Mouse (Mus musculus) small intestine, adult 2 months (tissue): ENCODE data around the gene Pip5k1c. TPM values are rescaled to one million over a fixed set of nuclear protein-coding genes. Genes with fewer than 3 reads are reported as not detected.
A peak's percentile ranks its signal among the peaks of the same experiment; 100 is the strongest.

Experiments used
- H3K27ac ChIP-seq: fragments of 200-500 bp; 2 replicates; pipeline ENCODE4 v1.5.1; 2012; ENCODE audit warnings: low read depth, low read length, control low read depth, inconsistent platforms; ENCODE audit not compliant: insufficient read depth
- H3K27me3 ChIP-seq: fragments of 200-500 bp; 2 replicates; pipeline ENCODE4 v1.6.1; 2012; ENCODE audit warnings: mild to moderate bottlenecking, moderate library complexity, low read length, inconsistent platforms; ENCODE audit not compliant: control insufficient read depth, insufficient read depth
- H3K36me3 ChIP-seq: fragments of 200-500 bp; 2 replicates; pipeline ENCODE4 v1.6.1; 2012; ENCODE audit warnings: mild to moderate bottlenecking, low read length, control low read depth, inconsistent platforms; ENCODE audit not compliant: control insufficient read depth, insufficient read depth
- H3K4me1 ChIP-seq: fragments of 200-500 bp; 2 replicates; pipeline ENCODE4 v1.6.1; 2012; ENCODE audit warnings: low read length, inconsistent platforms, mixed read lengths; ENCODE audit not compliant: control insufficient read depth, insufficient read depth, insufficient read length
- H3K4me3 ChIP-seq: fragments of 200-500 bp; 2 replicates; pipeline ENCODE4 v1.5.1; 2012; ENCODE audit warnings: low read depth, mild to moderate bottlenecking, control low read depth, inconsistent platforms, low read length, moderate library complexity
- CTCF ChIP-seq: fragments of 200-500 bp; IDR thresholded peaks from 2 replicates; pipeline ENCODE4 v1.5.1; 2012; ENCODE audit warnings: low read depth, mild to moderate bottlenecking, control low read depth, inconsistent platforms, low read length, moderate library complexity, mixed read lengths; ENCODE audit not compliant: insufficient replicate concordance, insufficient read length; ENCODE audit errors: extremely low read depth
- POLR2A ChIP-seq: fragments of 200-500 bp; IDR thresholded peaks from 2 replicates; pipeline ENCODE4 v1.6.1; 2012; ENCODE audit warnings: low read depth, mild to moderate bottlenecking, control low read depth, inconsistent platforms, low read length, moderate library complexity
- WGBS: fragments of 180-500 bp; shearing (Covaris S2); methylation state at CpG from one replicate; pipeline ENCODE4 v1.1.7; 2018; 5-methylcytosine and 5-hydroxymethylcytosine counted together
- polyA plus RNA-seq: library from polyadenylated mRNA; depleted of rRNA; stranded (reverse); fragments of >200 nt; gene quantifications from 2 replicates; pipeline ENCODE4 v1.2.3, GENCODE M21; 2012

Gene Pip5k1c
- polyA plus RNA-seq, 1 experiment: 50.8 TPM

DNA sequence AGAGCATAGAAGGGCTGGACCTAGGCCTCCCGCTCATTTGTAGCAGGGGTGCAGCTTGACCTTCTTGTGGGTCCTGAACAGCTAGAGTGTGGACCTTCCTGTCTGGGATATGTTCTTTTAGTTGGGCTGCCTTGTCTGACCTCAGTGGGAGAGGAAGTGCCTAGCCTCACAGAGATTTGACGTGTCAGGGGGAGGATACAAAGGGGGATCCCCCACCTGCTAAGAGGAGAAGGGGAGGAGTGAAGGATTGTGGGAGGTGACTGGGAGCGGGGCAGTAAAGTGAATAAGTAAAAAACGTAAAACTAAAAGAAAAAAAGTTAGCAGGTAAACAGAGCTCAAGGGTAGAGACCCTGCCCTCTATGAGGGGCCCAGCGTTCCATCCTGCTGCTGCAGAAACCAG is 16.8 kb downstream of the Pip5k1c start:
- TF ChIP-seq POLR2A: no peak
- no peak for TF ChIP-seq CTCF
- Histone ChIP-seq H3K4me1 (no peaks in the 10 kb centered on the region; the same call in 1 of the 2 replicates), H3K36me3 (peaks cover 54% of the 10 kb centered on the region), H3K27ac (no peak overlapping the region), H3K4me3 (no peak overlapping the region), H3K27me3 (no peaks in the 10 kb centered on the region)
- WGBS: 78% methylated on average over 5 of the region's 5 CpGs

DNA sequence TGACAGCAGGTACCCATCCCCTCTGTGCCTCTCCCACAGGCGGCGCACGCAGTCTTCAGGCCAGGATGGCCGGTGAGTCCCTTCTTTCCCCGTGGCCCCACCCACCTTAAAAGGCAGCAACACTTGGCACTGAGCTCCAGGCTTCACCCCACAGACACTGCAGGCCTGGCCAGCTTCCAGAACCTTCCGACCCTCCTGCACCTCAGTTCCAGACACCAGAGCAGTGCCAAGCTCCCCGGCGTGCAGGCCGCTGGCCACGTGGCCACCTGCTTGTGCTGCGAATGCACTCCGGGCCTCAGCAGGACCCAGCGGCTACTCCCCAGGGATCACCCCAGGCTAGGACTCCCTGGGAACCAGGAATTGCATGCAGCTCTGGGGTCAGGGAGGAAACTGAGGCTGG is 20.8 kb downstream of the Pip5k1c start:
- H3K4me1 ChIP-seq: peaks cover 16% of the 10 kb centered on the region
- no peak overlapping the region for H3K4me3 ChIP-seq
- H3K27ac ChIP-seq: no peak overlapping the region
- H3K27me3 ChIP-seq: no peaks in the 10 kb centered on the region
- peaks cover 32% of the 10 kb centered on the region for H3K36me3 ChIP-seq
- WGBS: 90% methylated on average over 13 of the region's 13 CpGs
- no peak for TF ChIP-seq POLR2A
- TF ChIP-seq CTCF: no peak

DNA sequence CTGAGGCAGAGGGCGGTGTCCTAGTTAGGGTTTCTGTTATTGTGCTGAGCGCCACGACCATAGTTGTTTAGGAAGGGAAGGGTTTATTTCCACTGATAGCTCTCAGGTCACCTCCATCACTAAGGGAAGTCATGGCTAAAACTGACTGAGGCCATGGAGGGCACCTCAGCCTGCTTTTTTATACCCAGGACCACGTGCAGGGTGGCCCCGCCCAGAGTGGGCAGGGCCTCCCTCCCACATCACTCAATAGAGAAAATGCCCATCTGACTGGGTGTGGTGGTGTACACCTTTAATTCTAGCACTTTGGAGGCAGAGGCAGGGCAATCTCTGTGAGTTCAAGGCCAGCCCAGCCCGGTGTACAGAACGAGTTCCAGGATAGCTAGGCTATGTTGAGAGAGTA is 21.4 kb downstream of the Pip5k1c start:
- 68% methylated on average over 7 of the region's 7 CpGs for WGBS
- peaks cover 22% of the 10 kb centered on the region for H3K4me1 ChIP-seq
- H3K27me3 ChIP-seq: no peaks in the 10 kb centered on the region
- no peak for TF ChIP-seq CTCF
- no peak for TF ChIP-seq POLR2A
- H3K27ac ChIP-seq: no peak overlapping the region
- peaks cover 27% of the 10 kb centered on the region for H3K36me3 ChIP-seq
- no peak overlapping the region for H3K4me3 ChIP-seq

DNA sequence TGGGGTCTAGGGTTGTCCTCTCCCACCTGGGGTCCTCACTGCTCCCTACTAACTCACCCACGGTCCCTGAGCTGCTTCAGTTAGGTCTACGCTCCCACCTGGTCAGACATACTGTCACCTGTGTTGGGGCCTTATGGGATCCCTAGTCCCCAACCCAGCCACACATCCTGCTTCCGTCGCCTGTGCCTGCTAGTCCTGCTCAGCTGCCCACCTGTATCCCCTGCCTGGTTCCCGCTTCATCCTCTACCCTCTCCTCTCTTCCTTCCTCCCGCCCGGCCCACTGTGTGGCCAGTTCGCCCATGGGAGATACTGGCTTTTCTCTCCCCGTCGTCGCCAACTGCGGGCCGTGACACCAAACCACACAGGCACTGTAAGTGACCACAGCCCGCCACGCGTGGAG is 22.8 kb downstream of the Pip5k1c start:
- H3K27me3 ChIP-seq: no peaks in the 10 kb centered on the region
- WGBS: 88% methylated on average over 16 of the region's 16 CpGs
- H3K4me1 ChIP-seq: peaks cover 30% of the 10 kb centered on the region
- H3K27ac ChIP-seq: no peak overlapping the region
- no peak overlapping the region for H3K4me3 ChIP-seq
- no peak for TF ChIP-seq CTCF
- H3K36me3 ChIP-seq: peaks cover 20% of the 10 kb centered on the region

DNA sequence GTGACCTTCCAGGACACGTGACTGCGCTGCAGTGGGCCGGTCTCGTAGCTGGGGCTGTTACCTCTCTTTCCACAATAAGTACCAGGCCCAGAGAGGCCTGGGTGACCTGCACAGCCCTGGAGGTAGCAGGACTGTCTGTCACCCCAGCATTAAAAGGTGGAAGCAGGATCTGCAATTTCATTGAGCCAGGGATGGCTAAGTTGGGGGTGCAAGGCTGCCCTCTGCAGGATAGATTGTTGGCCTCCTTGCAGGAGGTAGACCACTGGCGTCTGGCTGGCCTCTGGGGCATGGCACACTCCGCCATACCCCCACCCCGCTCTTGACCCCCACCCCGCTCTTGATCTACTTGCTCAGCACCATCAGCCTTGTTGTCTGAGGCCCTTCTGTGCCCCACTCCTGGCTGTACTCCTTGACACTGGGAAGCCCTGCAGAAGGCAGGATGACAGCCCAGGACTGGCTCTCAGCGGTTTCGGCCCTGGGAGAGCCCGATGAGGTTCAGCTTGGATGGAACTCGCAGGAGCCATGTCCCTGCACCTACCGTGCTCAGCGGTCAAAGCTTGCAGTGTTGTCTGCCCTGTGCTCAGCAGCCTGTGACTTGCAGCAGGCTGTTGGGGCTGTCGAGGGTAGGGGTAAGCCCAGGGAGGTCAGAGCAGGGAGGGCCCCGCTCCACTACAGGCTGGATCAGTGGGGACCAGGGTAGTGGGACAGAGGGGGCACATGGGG is 23.7 kb downstream of the Pip5k1c start:
- Histone ChIP-seq H3K27ac (no peak overlapping the region), H3K4me1 (peaks cover 30% of the 10 kb centered on the region), H3K4me3 (peak overlapping the region; percentile 52), H3K36me3 (peaks cover 13% of the 10 kb centered on the region; the same call in 1 of the 2 replicates), H3K27me3 (no peaks in the 10 kb centered on the region)
- TF ChIP-seq POLR2A: no peak
- peak; percentile 43; the same call in 1 of the 2 replicates for TF ChIP-seq CTCF
- WGBS: 54% methylated on average over 16 of the region's 16 CpGs

DNA sequence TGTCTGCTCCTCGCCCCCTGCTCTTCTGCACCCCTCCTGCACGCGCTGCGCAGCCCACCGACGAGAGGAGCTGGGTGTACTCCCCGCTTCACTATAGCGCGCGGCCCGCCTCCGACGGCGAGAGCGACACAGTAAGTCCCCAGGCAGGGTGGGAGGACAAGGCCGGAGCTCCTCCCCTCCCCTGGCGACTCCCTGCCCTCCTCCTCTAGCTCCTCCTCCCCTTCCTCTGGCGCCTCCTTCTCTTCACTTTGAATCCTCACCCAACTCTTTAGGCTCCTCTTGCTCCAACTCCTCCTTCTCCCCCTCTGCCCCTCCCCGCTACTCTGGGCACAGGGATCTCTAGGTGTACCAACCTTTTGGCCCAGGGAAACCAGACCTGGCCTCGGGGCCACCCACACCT is 24.5 kb downstream of the Pip5k1c start:
- Histone ChIP-seq H3K4me3 (peak overlapping the region; percentile 52), H3K36me3 (peaks cover 11% of the 10 kb centered on the region)
- no peak for TF ChIP-seq CTCF
- no peak for TF ChIP-seq POLR2A

DNA sequence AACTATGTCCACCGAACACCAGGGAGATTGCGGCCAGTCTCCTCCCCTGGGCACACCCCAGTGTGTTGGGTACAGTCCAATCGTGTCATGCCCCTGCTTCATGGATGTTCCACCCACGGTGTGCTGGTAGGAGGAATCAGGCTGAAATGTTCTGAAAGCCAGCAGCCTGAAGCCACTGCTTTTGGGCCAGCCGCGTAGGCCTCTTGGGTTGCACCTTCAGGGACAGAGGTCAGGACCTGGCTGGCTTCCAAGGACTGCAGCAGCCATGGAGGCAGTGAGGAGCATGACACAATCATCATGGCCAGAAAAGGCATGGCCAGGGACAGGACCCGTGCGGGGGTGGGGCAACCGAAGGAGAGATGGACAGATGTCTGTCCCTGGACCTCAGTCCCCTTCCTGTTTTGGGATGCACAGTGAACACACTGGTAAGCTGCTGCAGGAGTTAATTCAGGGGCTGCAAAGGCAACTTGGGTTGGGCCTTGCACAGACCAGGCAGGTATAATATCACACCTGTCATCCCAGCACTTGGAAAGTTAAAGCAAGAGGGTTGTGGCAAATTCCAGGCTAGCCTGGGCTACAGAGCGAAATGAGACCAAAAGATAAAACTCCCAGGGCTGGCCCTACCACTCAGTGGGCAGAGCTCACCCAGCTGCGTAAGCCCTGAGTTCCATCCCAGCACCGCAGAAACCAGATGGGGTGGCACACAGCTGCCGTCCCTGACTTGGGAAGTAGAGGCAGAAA is 26.0 kb downstream of the Pip5k1c start:
- Histone ChIP-seq H3K27me3 (no peaks in the 10 kb centered on the region), H3K27ac (no peak overlapping the region)
- WGBS: 77% methylated on average over 13 of the region's 13 CpGs

More for the DNA sequence above, 24.5 kb downstream of the Pip5k1c start:
- peaks cover 30% of the 10 kb centered on the region for H3K4me1 ChIP-seq
- no peak overlapping the region for H3K27ac ChIP-seq
- no peaks in the 10 kb centered on the region for H3K27me3 ChIP-seq
- WGBS: 26% methylated on average over 20 of the region's 20 CpGs

More for the DNA sequence above, 26.0 kb downstream of the Pip5k1c start:
- Histone ChIP-seq H3K4me3 (no peak overlapping the region), H3K36me3 (peaks cover 16% of the 10 kb centered on the region), H3K4me1 (peaks cover 30% of the 10 kb centered on the region)
- no peak for TF ChIP-seq CTCF
- TF ChIP-seq POLR2A: 0 out of 2 replicates have a peak, but pooled peaks have one; percentile 21
